Mouse (Mus musculus): ENCODE results near the gene Krtcap2. TPM values are rescaled to one million over a fixed set of nuclear protein-coding genes. Genes with fewer than 3 reads are reported as not detected.

The Krtcap2 gene
- polyA plus RNA-seq, 1 experiment, result 299 TPM

- TF ChIP-seq USF1 (IDR thresholded peaks at IDR 0.05; ENCODE audit: low read depth) (no peak), MYOD1 (IDR thresholded peaks at IDR 0.05; ENCODE audit: control insufficient read depth, insufficient read length, low read depth) (no peak), FOSL1 (IDR thresholded peaks at IDR 0.05; ENCODE audit: insufficient read depth, low read length, poor library complexity, severe bottlenecking) (no peak), MYOG (IDR thresholded peaks at IDR 0.05; ENCODE audit: control insufficient read depth, extremely low read depth, insufficient read length) (no peak), MAX (IDR thresholded peaks at IDR 0.05) (no peak), CTCF (IDR thresholded peaks at IDR 0.05; ENCODE audit: control insufficient read depth, insufficient read depth, insufficient read length) (no peak), CEBPB (IDR thresholded peaks at IDR 0.05; ENCODE audit: low read depth) (no peak)
- Histone ChIP-seq H3K36me3 (ENCODE audit: control insufficient read depth, insufficient read depth) (no peaks in the 10 kb centered on the region), H3K79me2 (ENCODE audit: control insufficient read depth, insufficient read depth) (no peaks in the 10 kb centered on the region), H3K79me3 (ENCODE audit: low read depth) (no peaks in the 10 kb centered on the region), H3ac (ENCODE audit: control insufficient read depth, insufficient read length, low read depth) (no peak within 1 kb of the TSS), H3K27me3 (ENCODE audit: control insufficient read depth, insufficient read depth, insufficient read length) (no peaks in the 10 kb centered on the region), H3K4me3 (ENCODE audit: insufficient read depth, poor library complexity, severe bottlenecking) (no peak within 1 kb of the TSS)
Observed at GRCm38 (mm10) chr3:89226900-89227299, 18.9 kb upstream of the Krtcap2 start, which contains the start of gene Mtx1. Gene Mtx1 (minus strand): TSS chr3:89227088.

- Histone ChIP-seq H3K4me3 (ENCODE audit: insufficient read depth, poor library complexity, severe bottlenecking) (no peak overlapping the region), H3K36me3 (ENCODE audit: control insufficient read depth, insufficient read depth) (no peaks in the 10 kb centered on the region), H3K79me3 (ENCODE audit: low read depth) (no peaks in the 10 kb centered on the region), H3K27me3 (ENCODE audit: control insufficient read depth, insufficient read depth, insufficient read length) (no peaks in the 10 kb centered on the region), H3K79me2 (ENCODE audit: control insufficient read depth, insufficient read depth) (no peaks in the 10 kb centered on the region), H3ac (ENCODE audit: control insufficient read depth, insufficient read length, low read depth) (no peak overlapping the region)
- TF ChIP-seq MYOG (IDR thresholded peaks at IDR 0.05; ENCODE audit: control insufficient read depth, extremely low read depth, insufficient read length), result no peak
- TF ChIP-seq CTCF (IDR thresholded peaks at IDR 0.05; ENCODE audit: control insufficient read depth, insufficient read depth, insufficient read length), result no peak
- TF ChIP-seq USF1 (IDR thresholded peaks at IDR 0.05; ENCODE audit: low read depth), result no peak
- TF ChIP-seq CEBPB (IDR thresholded peaks at IDR 0.05; ENCODE audit: low read depth), result no peak
- no peak for TF ChIP-seq MYOD1 (IDR thresholded peaks at IDR 0.05; ENCODE audit: control insufficient read depth, insufficient read length, low read depth)
- TF ChIP-seq MAX (IDR thresholded peaks at IDR 0.05), result no peak
- TF ChIP-seq FOSL1 (IDR thresholded peaks at IDR 0.05; ENCODE audit: insufficient read depth, low read length, poor library complexity, severe bottlenecking), result no peak
Observed at GRCm38 (mm10) chr3:89227307-89228179, 18.2 kb upstream of the Krtcap2 start.

- no peak for TF ChIP-seq MYOG (IDR thresholded peaks at IDR 0.05; ENCODE audit: control insufficient read depth, extremely low read depth, insufficient read length)
- TF ChIP-seq CTCF (IDR thresholded peaks at IDR 0.05; ENCODE audit: control insufficient read depth, insufficient read depth, insufficient read length), result peak; percentile 87
- no peaks in the 10 kb centered on the region for H3K36me3 ChIP-seq (ENCODE audit: control insufficient read depth, insufficient read depth)
- H3K4me3 ChIP-seq (ENCODE audit: insufficient read depth, poor library complexity, severe bottlenecking), result no peak overlapping the region
- no peaks in the 10 kb centered on the region for H3K79me2 ChIP-seq (ENCODE audit: control insufficient read depth, insufficient read depth)
- H3ac ChIP-seq (ENCODE audit: control insufficient read depth, insufficient read length, low read depth), result peak overlapping the region; percentile 7
- no peaks in the 10 kb centered on the region for H3K27me3 ChIP-seq (ENCODE audit: control insufficient read depth, insufficient read depth, insufficient read length)
- no peaks in the 10 kb centered on the region for H3K79me3 ChIP-seq (ENCODE audit: low read depth)
Observed at GRCm38 (mm10) chr3:89228180-89228549, 17.6 kb upstream of the Krtcap2 start.

GRCm38 (mm10) chr3:89228836-89229235 is 16.9 kb upstream of the Krtcap2 start, which contains the start of gene Muc1:
Gene Muc1 (plus strand): TSS chr3:89229057.
- TF ChIP-seq CTCF (IDR thresholded peaks at IDR 0.05; ENCODE audit: control insufficient read depth, insufficient read depth, insufficient read length), result no peak
- no peak for TF ChIP-seq MAX (IDR thresholded peaks at IDR 0.05)
- TF ChIP-seq MYOG (IDR thresholded peaks at IDR 0.05; ENCODE audit: control insufficient read depth, extremely low read depth, insufficient read length), result no peak
- TF ChIP-seq MYOD1 (IDR thresholded peaks at IDR 0.05; ENCODE audit: control insufficient read depth, insufficient read length, low read depth), result no peak
- no peak for TF ChIP-seq FOSL1 (IDR thresholded peaks at IDR 0.05; ENCODE audit: insufficient read depth, low read length, poor library complexity, severe bottlenecking)
- TF ChIP-seq USF1 (IDR thresholded peaks at IDR 0.05; ENCODE audit: low read depth), result no peak
- no peak for TF ChIP-seq CEBPB (IDR thresholded peaks at IDR 0.05; ENCODE audit: low read depth)
- Histone ChIP-seq H3K79me2 (ENCODE audit: control insufficient read depth, insufficient read depth) (no peaks in the 10 kb centered on the region), H3K79me3 (ENCODE audit: low read depth) (no peaks in the 10 kb centered on the region), H3K27me3 (ENCODE audit: control insufficient read depth, insufficient read depth, insufficient read length) (no peaks in the 10 kb centered on the region), H3ac (ENCODE audit: control insufficient read depth, insufficient read length, low read depth) (peak within 1 kb of the TSS; percentile 7), H3K4me3 (ENCODE audit: insufficient read depth, poor library complexity, severe bottlenecking) (no peak within 1 kb of the TSS), H3K36me3 (ENCODE audit: control insufficient read depth, insufficient read depth) (no peaks in the 10 kb centered on the region)

GRCm38 (mm10) chr3:89229276-89229675 is 16.5 kb upstream of the Krtcap2 start:
- TF ChIP-seq MAX (IDR thresholded peaks at IDR 0.05) (no peak), FOSL1 (IDR thresholded peaks at IDR 0.05; ENCODE audit: insufficient read depth, low read length, poor library complexity, severe bottlenecking) (no peak)
- Histone ChIP-seq H3K79me2 (ENCODE audit: control insufficient read depth, insufficient read depth) (no peaks in the 10 kb centered on the region), H3K4me3 (ENCODE audit: insufficient read depth, poor library complexity, severe bottlenecking) (no peak overlapping the region), H3K27me3 (ENCODE audit: control insufficient read depth, insufficient read depth, insufficient read length) (no peaks in the 10 kb centered on the region), H3K79me3 (ENCODE audit: low read depth) (no peaks in the 10 kb centered on the region), H3K36me3 (ENCODE audit: control insufficient read depth, insufficient read depth) (no peaks in the 10 kb centered on the region), H3ac (ENCODE audit: control insufficient read depth, insufficient read length, low read depth) (no peak overlapping the region)

GRCm38 (mm10) chr3:89230561-89230960 is 15.2 kb upstream of the Krtcap2 start:
- H3K79me3 ChIP-seq (ENCODE audit: low read depth), result no peaks in the 10 kb centered on the region
- H3K27me3 ChIP-seq (ENCODE audit: control insufficient read depth, insufficient read depth, insufficient read length), result no peaks in the 10 kb centered on the region
- H3ac ChIP-seq (ENCODE audit: control insufficient read depth, insufficient read length, low read depth), result no peak overlapping the region
- TF ChIP-seq FOSL1 (IDR thresholded peaks at IDR 0.05; ENCODE audit: insufficient read depth, low read length, poor library complexity, severe bottlenecking), result no peak
- no peak for TF ChIP-seq MYOG (IDR thresholded peaks at IDR 0.05; ENCODE audit: control insufficient read depth, extremely low read depth, insufficient read length)
- TF ChIP-seq CTCF (IDR thresholded peaks at IDR 0.05; ENCODE audit: control insufficient read depth, insufficient read depth, insufficient read length), result no peak
- no peak for TF ChIP-seq MYOD1 (IDR thresholded peaks at IDR 0.05; ENCODE audit: control insufficient read depth, insufficient read length, low read depth)
- TF ChIP-seq CEBPB (IDR thresholded peaks at IDR 0.05; ENCODE audit: low read depth), result no peak
- TF ChIP-seq MAX (IDR thresholded peaks at IDR 0.05), result no peak
- no peak for TF ChIP-seq USF1 (IDR thresholded peaks at IDR 0.05; ENCODE audit: low read depth)
- H3K36me3 ChIP-seq (ENCODE audit: control insufficient read depth, insufficient read depth), result no peaks in the 10 kb centered on the region
- H3K79me2 ChIP-seq (ENCODE audit: control insufficient read depth, insufficient read depth), result no peaks in the 10 kb centered on the region
- no peak overlapping the region for H3K4me3 ChIP-seq (ENCODE audit: insufficient read depth, poor library complexity, severe bottlenecking)
